Comparison of ENCODE assay signal across 8 mouse cellular contexts in the genomic region with DNA sequence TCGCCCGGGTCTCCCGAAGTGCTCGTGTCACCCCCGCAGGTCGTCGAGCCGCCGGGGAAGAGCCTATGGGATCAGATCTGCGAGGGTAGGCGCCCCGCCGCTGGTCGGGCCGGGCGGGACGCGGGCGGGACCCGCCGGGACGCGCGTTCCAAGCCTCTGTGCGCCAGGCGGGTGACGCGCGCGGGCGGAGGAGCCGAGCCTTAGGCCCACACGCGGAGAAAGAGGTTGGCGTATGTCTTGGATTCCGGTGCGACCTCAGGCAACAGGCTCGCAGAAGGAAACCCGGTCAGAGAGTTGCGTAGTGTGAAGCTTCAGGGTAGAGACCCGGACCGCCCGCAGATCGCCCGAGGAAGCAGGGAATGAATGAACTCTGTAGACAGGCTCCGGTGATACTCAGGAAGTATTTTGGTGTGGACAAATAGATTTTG. TPM values are rescaled to one million over a fixed set of nuclear protein-coding genes. Genes with fewer than 3 reads are reported as not detected.
DNase-seq lines count a peak whose midpoint lies in the region; ATAC-seq and TF ChIP-seq lines count a peak whose summit lies in the region.

TSS of gene Knop1 (minus strand) at position 378 of the 428 bp plus-strand sequence.

- H3K27me3 ChIP-seq in forebrain, embryonic 10.5 days (ENCODE audit: poor library complexity, severe bottlenecking), result no peaks in the 10 kb centered on the region
- no peaks in the 10 kb centered on the region for H3K27me3 ChIP-seq in liver, embryonic 11.5 days (replicated peaks; ENCODE audit: control insufficient read depth, insufficient read depth, low read length)
- no peaks in the 10 kb centered on the region for H3K27me3 ChIP-seq in stomach, embryonic 15.5 days (replicated peaks)

- H3K27ac ChIP-seq in ES-E14 (ENCODE audit: insufficient read depth, low read depth, low read length, poor library complexity, severe bottlenecking), result peak within 1 kb of the TSS; percentile 20; the same call in 1 of the 2 replicates
- H3K27ac ChIP-seq in forebrain, embryonic 10.5 days, result peak within 1 kb of the TSS; percentile 83
- peak within 1 kb of the TSS; percentile 43; the same call in 1 of the 2 replicates for H3K27ac ChIP-seq in liver, embryonic 11.5 days (ENCODE audit: low read depth, low read length)
- H3K27ac ChIP-seq in stomach, embryonic 15.5 days, result peak within 1 kb of the TSS; percentile 73

- H3K4me2 ChIP-seq in liver, embryonic 11.5 days, result peak within 1 kb of the TSS; percentile 87
- H3K4me2 ChIP-seq in stomach, embryonic 15.5 days, result peak within 1 kb of the TSS; percentile 70

- in situ Hi-C loops in ES-E14 (cut with MboI; ENCODE audit: low sequenced_read_pairs in 2 of 2, unreplicated experiment in 2 of 2), result no loop called here

- H3K9ac ChIP-seq in ES-E14 (ENCODE audit: insufficient read depth, low read depth, low read length, poor library complexity, severe bottlenecking), result peak within 1 kb of the TSS; percentile 88
- H3K9ac ChIP-seq in liver, embryonic 11.5 days (ENCODE audit: low read depth, low read length), result peak within 1 kb of the TSS; percentile 84
- peak within 1 kb of the TSS; percentile 54 for H3K9ac ChIP-seq in stomach, embryonic 15.5 days

- peak within 1 kb of the TSS; percentile 86 to 97 for H3K4me3 ChIP-seq in ES-E14 (ENCODE audit: insufficient read depth in 1 of 2, low read depth in 1 of 2, low read length in 2 of 2, poor library complexity in 1 of 2, severe bottlenecking in 1 of 2)
- H3K4me3 ChIP-seq in forebrain, embryonic 10.5 days, result peak within 1 kb of the TSS; percentile 61
- H3K4me3 ChIP-seq in liver, embryonic 11.5 days (ENCODE audit: low read depth, low read length), result peak within 1 kb of the TSS; percentile 87
- H3K4me3 ChIP-seq in stomach, embryonic 15.5 days (replicated peaks), result peak within 1 kb of the TSS; percentile 86

- no peak for DNase-seq in frontal cortex, adult 2 months (ENCODE audit: extremely low spot score in 1 of 2, low spot score in 1 of 2)
- no peak for DNase-seq in frontal cortex, postnatal 25 days (ENCODE audit: low spot score in 2 of 2)
- no peak for DNase-seq in ES-E14 (ENCODE audit: low read depth, low spot score)
- no peak for DNase-seq in forebrain, embryonic 10.5 days (ENCODE audit: extremely low spot score, low spot score)
- no peak for DNase-seq in heart, postnatal 4 days
- no peak for DNase-seq in liver, embryonic 11.5 days (ENCODE audit: low spot score)
- DNase-seq in thymus, postnatal 4 days, result no peak

- peaks cover 9 to 13% of the 10 kb centered on the region in 2 experiments; a peak in 3 of 4 replicates for H3K4me1 ChIP-seq in ES-E14 (ENCODE audit: control insufficient read depth in 2 of 2, insufficient read depth in 2 of 2, low read length in 2 of 2, poor library complexity in 1 of 2)
- H3K4me1 ChIP-seq in forebrain, embryonic 10.5 days, result peaks cover 24% of the 10 kb centered on the region
- peaks cover 8% of the 10 kb centered on the region for H3K4me1 ChIP-seq in liver, embryonic 11.5 days (replicated peaks; ENCODE audit: control insufficient read depth, insufficient read depth, low read length)
- peaks cover 5% of the 10 kb centered on the region; the same call in 1 of the 2 replicates for H3K4me1 ChIP-seq in stomach, embryonic 15.5 days

- ATAC-seq in liver, embryonic 11.5 days (replicated peaks; ENCODE audit: low FRiP score), result peak; percentile 80
- peak; percentile 80 for ATAC-seq in stomach, embryonic 15.5 days (ENCODE audit: insufficient read depth, low FRiP score, low read depth)

- no peaks in the 10 kb centered on the region for H3K9me3 ChIP-seq in ES-E14 (ENCODE audit: control insufficient read depth, insufficient read depth, low read depth, low read length)
- H3K9me3 ChIP-seq in forebrain, embryonic 10.5 days, result no peaks in the 10 kb centered on the region; the same call in 1 of the 2 replicates
- H3K9me3 ChIP-seq in liver, embryonic 11.5 days (ENCODE audit: control insufficient read depth, low read length), result no peaks in the 10 kb centered on the region
- H3K9me3 ChIP-seq in stomach, embryonic 15.5 days, result no peaks in the 10 kb centered on the region

- H3K36me3 ChIP-seq in ES-E14 (ENCODE audit: control insufficient read depth, insufficient read depth, low read length, poor library complexity, severe bottlenecking), result peaks cover 21% of the 10 kb centered on the region
- H3K36me3 ChIP-seq in forebrain, embryonic 10.5 days (replicated peaks), result peaks cover 54% of the 10 kb centered on the region
- H3K36me3 ChIP-seq in liver, embryonic 11.5 days (ENCODE audit: control insufficient read depth, insufficient read depth, low read length), result peaks cover 16% of the 10 kb centered on the region
- H3K36me3 ChIP-seq in stomach, embryonic 15.5 days, result peaks cover 18% of the 10 kb centered on the region; the same call in 1 of the 2 replicates

- WGBS in forebrain, embryonic 10.5 days, result under 1% methylated on average over 46 of the region's 46 CpGs
- WGBS in liver, embryonic 11.5 days, result under 1% methylated on average over 46 of the region's 46 CpGs
- WGBS in stomach, embryonic 15.5 days, result under 1% methylated on average over 46 of the region's 46 CpGs

TF ChIP-seq in ES-E14, 5 proteins besides CTCF, POLR2A, EP300 and RAD21:
- TF ChIP-seq CHD2 (IDR thresholded peaks at IDR 0.05; ENCODE audit: low read depth, low read length) (0 out of 2 replicates have a peak, but pooled peaks have one; percentile 7), MAFK (IDR thresholded peaks at IDR 0.05; ENCODE audit: insufficient read depth, low read depth, low read length) (no peak), ZNF384 (IDR thresholded peaks at IDR 0.05; ENCODE audit: low read depth, low read length) (no peak)

RNA-seq across cellular contexts. Expression of gene Knop1, which starts in this region (rescaled TPM):
- 17.5 and 17.8 TPM in 2 replicates for polyA plus RNA-seq in frontal cortex, adult 2 months (2012; rRNA removed)
- total RNA-seq in ES-E14 (2012; rRNA removed), result 52.7 and 56.8 TPM in 2 replicates
- polyA plus RNA-seq in forebrain, embryonic 10.5 days (2016; fragmentation: Nextera tagmentation; extraction: Ambion mirVana), result 150 and 153 TPM in 2 replicates
- 10 to 100 TPM; 22.8 to 30.5 TPM for total RNA-seq in heart, postnatal 4 days (2021)
- 95.9 and 112 TPM in 2 replicates for polyA plus RNA-seq in liver, embryonic 11.5 days (2014; fragmentation: Nextera tagmentation; extraction: Ambion mirVana)
- polyA plus RNA-seq in stomach, embryonic 15.5 days (2015; fragmentation: Nextera tagmentation; extraction: Ambion mirVana), result 88.7 and 91.4 TPM in 2 replicates

Comparison
In these comparisons a context has a peak if more than half of its experiments do, and no peak if none do; other contexts are left out.
1. H3K27ac ChIP-seq: peak in every context shown above with its lines; median percentile 83 in forebrain, embryonic 10.5 days; 73 in stomach, embryonic 15.5 days; 43 in liver, embryonic 11.5 days; 20 in ES-E14.